Mouse (Mus musculus): ENCODE results near the gene Trp53. TPM values are rescaled to one million over a fixed set of nuclear protein-coding genes. Genes with fewer than 3 reads are reported as not detected.
"Not testable (repeated sequence)": the region's sequence is repeated elsewhere in the genome, so short reads cannot be mapped to it uniquely, and the experiment has no call there.

Gene Trp53
- polyA plus RNA-seq, 1 experiment from 2014 or later, result 120 TPM

- ATAC-seq (ENCODE audit: low FRiP score, low read depth), result no peak
- Histone ChIP-seq H3K9ac (no peak overlapping the region), H3K4me3 (no peak overlapping the region), H3K9me3 (no peaks in the 10 kb centered on the region), H3K27ac (no peak overlapping the region), H3K4me2 (replicated peaks) (no peak overlapping the region), H3K27me3 (replicated peaks) (0 out of 2 replicates have a peak, but pooled peaks cover under 1% of the 10 kb centered on the region), H3K4me1 (peaks cover 12% of the 10 kb centered on the region), H3K36me3 (no peaks in the 10 kb centered on the region)
- 86% methylated on average over 7 of the region's 7 CpGs for WGBS
Observed at GRCm38 (mm10) chr11:69620394-69621081, 40.4 kb downstream of the Trp53 start.

GRCm38 (mm10) chr11:69621571-69622268 lies 41.6 kb downstream of the Trp53 start, which contains the start of gene Sat2:
Gene Sat2, plus strand, starts transcription at chr11:69622024.
- no peak within 1 kb of the TSS; the same call in 1 of the 2 replicates for H3K27ac ChIP-seq
- peak; percentile 90 for ATAC-seq (ENCODE audit: low FRiP score, low read depth)
- no peaks in the 10 kb centered on the region for H3K27me3 ChIP-seq (replicated peaks)
- H3K9ac ChIP-seq, result peak within 1 kb of the TSS; percentile 68
- H3K9me3 ChIP-seq, result no peaks in the 10 kb centered on the region
- WGBS, result 1% methylated on average over 20 of the region's 20 CpGs
- peak within 1 kb of the TSS; percentile 75 for H3K4me2 ChIP-seq (replicated peaks)
- H3K4me1 ChIP-seq, result peaks cover 12% of the 10 kb centered on the region
- no peaks in the 10 kb centered on the region for H3K36me3 ChIP-seq
- peak within 1 kb of the TSS; percentile 43 for H3K4me3 ChIP-seq

GRCm38 (mm10) chr11:69622406-69622805 lies 42.2 kb downstream of the Trp53 start:
- ATAC-seq (ENCODE audit: low FRiP score, low read depth), result 0 out of 2 replicates have a peak, but pooled peaks have one; percentile 13
- Histone ChIP-seq H3K27me3 (replicated peaks) (no peaks in the 10 kb centered on the region), H3K27ac (no peak overlapping the region), H3K36me3 (no peaks in the 10 kb centered on the region), H3K9ac (peak overlapping the region; percentile 68), H3K4me1 (peaks cover 12% of the 10 kb centered on the region), H3K4me2 (replicated peaks) (peak overlapping the region; percentile 75), H3K4me3 (peak overlapping the region; percentile 43), H3K9me3 (no peaks in the 10 kb centered on the region)
- WGBS, result 51% methylated on average over 6 of the region's 6 CpGs

GRCm38 (mm10) chr11:69623006-69623405 lies 42.8 kb downstream of the Trp53 start:
- H3K4me1 ChIP-seq, result peaks cover 12% of the 10 kb centered on the region
- no peaks in the 10 kb centered on the region for H3K36me3 ChIP-seq
- 60% methylated on average over 4 of the region's 4 CpGs for WGBS
- H3K27ac ChIP-seq, result no peak overlapping the region
- no peaks in the 10 kb centered on the region for H3K27me3 ChIP-seq (replicated peaks)
- H3K9me3 ChIP-seq, result no peaks in the 10 kb centered on the region
- no peak overlapping the region for H3K4me3 ChIP-seq
- no peak overlapping the region for H3K9ac ChIP-seq
- peak overlapping the region; percentile 75 for H3K4me2 ChIP-seq (replicated peaks)
- no peak for ATAC-seq (ENCODE audit: low FRiP score, low read depth)

- not testable (repeated sequence) for H3K4me2 ChIP-seq (replicated peaks); H3K27me3 ChIP-seq (replicated peaks); H3K36me3 ChIP-seq; H3K4me3 ChIP-seq; ATAC-seq (ENCODE audit: low FRiP score, low read depth); H3K9ac ChIP-seq; H3K27ac ChIP-seq; H3K9me3 ChIP-seq
- peaks cover 12% of the 10 kb centered on the region for H3K4me1 ChIP-seq
- 76% methylated on average over 2 of the region's 2 CpGs for WGBS
Observed at GRCm38 (mm10) chr11:69624339-69624738, 44.2 kb downstream of the Trp53 start.

GRCm38 (mm10) chr11:69628286-69628685 lies 48.1 kb downstream of the Trp53 start:
- Histone ChIP-seq H3K27me3 (replicated peaks) (no peaks in the 10 kb centered on the region), H3K36me3 (no peaks in the 10 kb centered on the region), H3K27ac (no peak overlapping the region), H3K4me3 (no peak overlapping the region), H3K9me3 (no peaks in the 10 kb centered on the region), H3K4me2 (replicated peaks) (no peak overlapping the region), H3K9ac (no peak overlapping the region), H3K4me1 (0 out of 2 replicates have a peak, but pooled peaks cover 3% of the 10 kb centered on the region)
- 32% methylated on average over 6 of the region's 6 CpGs for WGBS
- ATAC-seq (ENCODE audit: low FRiP score, low read depth), result no peak

- ATAC-seq (ENCODE audit: low FRiP score, low read depth), result no peak
- 75% methylated on average over 1 of the region's 1 CpGs for WGBS
- no peak overlapping the region for H3K4me2 ChIP-seq (replicated peaks)
Observed at GRCm38 (mm10) chr11:69629802-69630201, 49.6 kb downstream of the Trp53 start.

GRCm38 (mm10) chr11:69632284-69633089 lies 52.3 kb downstream of the Trp53 start, which contains the start of gene Fxr2:
Gene Fxr2, plus strand, starts transcription at chr11:69632990.
- WGBS, result under 1% methylated on average over 51 of the region's 56 CpGs
- peaks cover 3% of the 10 kb centered on the region; the same call in 1 of the 2 replicates for H3K36me3 ChIP-seq
- peak within 1 kb of the TSS; percentile 89 for H3K4me3 ChIP-seq
- H3K9ac ChIP-seq, result peak within 1 kb of the TSS; percentile 91
- no peaks in the 10 kb centered on the region for H3K27me3 ChIP-seq (replicated peaks)
- peaks cover 28% of the 10 kb centered on the region for H3K4me1 ChIP-seq
- H3K27ac ChIP-seq, result peak within 1 kb of the TSS; percentile 95
- peak; percentile 98 for ATAC-seq (ENCODE audit: low FRiP score, low read depth)
- peak within 1 kb of the TSS; percentile 75 for H3K4me2 ChIP-seq (replicated peaks)
- H3K9me3 ChIP-seq, result no peaks in the 10 kb centered on the region

More at GRCm38 (mm10) chr11:69629802-69630201, 49.6 kb downstream of the Trp53 start:
- Histone ChIP-seq H3K4me1 (peaks cover 15% of the 10 kb centered on the region), H3K9me3 (no peaks in the 10 kb centered on the region), H3K27me3 (replicated peaks) (no peaks in the 10 kb centered on the region), H3K36me3 (no peaks in the 10 kb centered on the region), H3K27ac (no peak overlapping the region), H3K9ac (no peak overlapping the region), H3K4me3 (no peak overlapping the region)

- Histone ChIP-seq H3K4me2 (replicated peaks) (peak overlapping the region; percentile 75), H3K36me3 (peaks cover 6% of the 10 kb centered on the region; the same call in 1 of the 2 replicates), H3K27ac (peak overlapping the region; percentile 95), H3K4me1 (peaks cover 28% of the 10 kb centered on the region), H3K27me3 (replicated peaks) (no peaks in the 10 kb centered on the region), H3K4me3 (peak overlapping the region; percentile 89), H3K9me3 (no peaks in the 10 kb centered on the region), H3K9ac (peak overlapping the region; percentile 91)
- 1% methylated on average over 49 of the region's 50 CpGs for WGBS
- ATAC-seq (ENCODE audit: low FRiP score, low read depth), result peak; percentile 56
Observed at GRCm38 (mm10) chr11:69633128-69633866, 53.1 kb downstream of the Trp53 start.

GRCm38 (mm10) chr11:69635471-69635870 lies 55.3 kb downstream of the Trp53 start:
- H3K4me2 ChIP-seq (replicated peaks), result peak overlapping the region; percentile 75
- H3K36me3 ChIP-seq, result peaks cover 22% of the 10 kb centered on the region
- H3K27me3 ChIP-seq (replicated peaks), result no peaks in the 10 kb centered on the region
- H3K4me3 ChIP-seq, result no peak overlapping the region
- no peak overlapping the region for H3K9ac ChIP-seq
- no peak for ATAC-seq (ENCODE audit: low FRiP score, low read depth)
- H3K27ac ChIP-seq, result no peak overlapping the region
- WGBS, result 93% methylated on average over 3 of the region's 3 CpGs
- H3K4me1 ChIP-seq, result peaks cover 28% of the 10 kb centered on the region
- H3K9me3 ChIP-seq, result no peaks in the 10 kb centered on the region
